Mouse (Mus musculus) ES-E14 (cell line): ENCODE data around the gene Ddx56. TPM values are rescaled to one million over a fixed set of nuclear protein-coding genes. Genes with fewer than 3 reads are reported as not detected.
A peak's percentile ranks its signal among the peaks of the same experiment; 100 is the strongest.

Experiments
- DNase-seq: peaks from one replicate; pipeline ENCODE4 v3.0.0-alpha.2; 2013; ENCODE audit warnings: low read depth, low spot score
- H3K27ac ChIP-seq: 2 replicates; pipeline ENCODE4 v1.5.1; 2012; ENCODE audit warnings: low read depth, mild to moderate bottlenecking, low read length, moderate library complexity, mixed read lengths; ENCODE audit not compliant: poor library complexity, insufficient read depth, severe bottlenecking
- H3K36me3 ChIP-seq: 2 replicates; pipeline ENCODE4 v1.6.1; 2012; ENCODE audit warnings: mild to moderate bottlenecking, low read length, moderate library complexity, mixed read lengths; ENCODE audit not compliant: control insufficient read depth, poor library complexity, insufficient read depth, severe bottlenecking
- H3K4me1 ChIP-seq, 2 experiments: fragments of 150-350 bp in 1 of 2; sonication (generic) in 1 of 2; 2 replicates each; pipeline ENCODE4 v1.6.1; 2012; ENCODE audit warnings: low read length in 2 of 2, mild to moderate bottlenecking in 1 of 2, mixed read lengths in 1 of 2; ENCODE audit not compliant: control insufficient read depth in 2 of 2, insufficient read depth in 2 of 2, poor library complexity in 1 of 2
- H3K4me3 ChIP-seq, 2 experiments: fragments of 150-350 bp in 1 of 2; sonication (generic) in 1 of 2; 2 replicates each; pipeline ENCODE4 v1.5.1; 2012; ENCODE audit warnings: low read length in 2 of 2, low read depth in 1 of 2, mild to moderate bottlenecking in 1 of 2, mixed read lengths in 1 of 2; ENCODE audit not compliant: insufficient read depth in 1 of 2, poor library complexity in 1 of 2, severe bottlenecking in 1 of 2
- H3K9ac ChIP-seq: 2 replicates; pipeline ENCODE4 v1.6.1; 2012; ENCODE audit warnings: low read depth, mild to moderate bottlenecking, low read length, mixed read lengths; ENCODE audit not compliant: poor library complexity, insufficient read depth, severe bottlenecking
- H3K9me3 ChIP-seq: fragments of 150-350 bp; sonication (generic); 2 replicates; pipeline ENCODE4 v1.6.1; 2012; ENCODE audit warnings: low read depth, mild to moderate bottlenecking, low read length; ENCODE audit not compliant: control insufficient read depth, insufficient read depth
- CHD2 ChIP-seq: IDR thresholded peaks from 2 replicates; pipeline ENCODE4 v1.6.1; 2014; ENCODE audit warnings: mild to moderate bottlenecking, low read depth, low read length, inconsistent platforms
- HCFC1 ChIP-seq: IDR thresholded peaks from 2 replicates; pipeline ENCODE4 v1.6.1; 2012; ENCODE audit warnings: low read length, inconsistent platforms, borderline replicate concordance; ENCODE audit not compliant: insufficient read depth
- MAFK ChIP-seq: IDR thresholded peaks from 2 replicates; pipeline ENCODE4 v1.6.1; 2014; ENCODE audit warnings: mild to moderate bottlenecking, low read depth, low read length, inconsistent platforms; ENCODE audit not compliant: insufficient read depth
- ZC3H11A ChIP-seq: IDR thresholded peaks from 2 replicates; pipeline ENCODE4 v1.6.1; 2012; ENCODE audit warnings: low read depth, mild to moderate bottlenecking, inconsistent platforms, low read length, borderline replicate concordance
- ZNF384 ChIP-seq: IDR thresholded peaks from 2 replicates; pipeline ENCODE4 v1.6.1; 2012; ENCODE audit warnings: low read depth, low read length, inconsistent platforms
- in situ Hi-C, 2 experiments: fragments of 600-800 bp; cut with MboI; formaldehyde crosslinking; loops; one replicate each; pipeline ENCODE4 v1.15.1; 2025; ENCODE audit warnings: low sequenced_read_pairs in 2 of 2, inconsistent platforms in 1 of 2; ENCODE audit not compliant: unreplicated experiment in 2 of 2
- total RNA-seq: library from RNA; depleted of rRNA; stranded (reverse); fragments of 300-350 nt; gene quantifications from 2 replicates; pipeline ENCODE4 v1.2.3, GENCODE M21; 2012

Gene Ddx56
- total RNA-seq, 1 experiment = 170 TPM

GRCm38 (mm10) chr11:6233025-6233424 lies 34.5 kb downstream of the Ddx56 start:
- no peak overlapping the region for H3K27ac ChIP-seq
- no peak overlapping the region for H3K9ac ChIP-seq
- no peaks in the 10 kb centered on the region for H3K36me3 ChIP-seq
- no peak for DNase-seq
- no peak for TF ChIP-seq ZC3H11A
- no peak for TF ChIP-seq ZNF384
- no peak for TF ChIP-seq HCFC1
- no peak for TF ChIP-seq CHD2
- no peak for TF ChIP-seq MAFK
- in situ Hi-C loops = no loop called here
- H3K9me3 ChIP-seq = no peaks in the 10 kb centered on the region
- H3K4me3 ChIP-seq = no peak overlapping the region
- H3K4me1 ChIP-seq = no peaks in the 10 kb centered on the region

GRCm38 (mm10) chr11:6230012-6230411 lies 37.6 kb downstream of the Ddx56 start, which contains the start of gene Npc1l1:
TSS of gene Npc1l1 (minus strand) at chr11:6230143.
- no peak for DNase-seq
- Histone ChIP-seq H3K9ac (no peak within 1 kb of the TSS), H3K4me3 (no peak within 1 kb of the TSS), H3K36me3 (no peaks in the 10 kb centered on the region), H3K27ac (no peak within 1 kb of the TSS), H3K4me1 (0 out of 4 replicates have a peak, but pooled peaks cover 0 to 2% of the 10 kb centered on the region in 2 experiments), H3K9me3 (no peaks in the 10 kb centered on the region)
- TF ChIP-seq HCFC1 = no peak
- no peak for TF ChIP-seq CHD2
- TF ChIP-seq ZC3H11A = no peak
- TF ChIP-seq ZNF384 = no peak
- no peak for TF ChIP-seq MAFK
- in situ Hi-C loops = no loop called here

GRCm38 (mm10) chr11:6224541-6225229 lies 42.9 kb downstream of the Ddx56 start:
- DNase-seq = no peak
- in situ Hi-C loops = no loop called here
- TF ChIP-seq ZNF384 (no peak), HCFC1 (no peak), ZC3H11A (no peak), MAFK (no peak), CHD2 (no peak)
- peaks cover 0 to 4% of the 10 kb centered on the region in 2 experiments; a peak in 1 of 4 replicates for H3K4me1 ChIP-seq
- H3K4me3 ChIP-seq = no peak overlapping the region
- no peaks in the 10 kb centered on the region for H3K9me3 ChIP-seq
- no peak overlapping the region for H3K27ac ChIP-seq
- no peaks in the 10 kb centered on the region for H3K36me3 ChIP-seq
- no peak overlapping the region for H3K9ac ChIP-seq

GRCm38 (mm10) chr11:6222187-6222586 lies 45.4 kb downstream of the Ddx56 start:
- H3K36me3 ChIP-seq = no peaks in the 10 kb centered on the region
- no peaks in the 10 kb centered on the region for H3K9me3 ChIP-seq
- DNase-seq = no peak
- 0 out of 2 replicates have a peak, but pooled peaks have one; percentile 10 for TF ChIP-seq ZC3H11A
- no peak for TF ChIP-seq HCFC1
- TF ChIP-seq ZNF384 = no peak
- no peak for TF ChIP-seq CHD2
- TF ChIP-seq MAFK = no peak
- no peak overlapping the region for H3K27ac ChIP-seq
- in situ Hi-C loops = no loop called here
- no peak overlapping the region for H3K4me3 ChIP-seq
- H3K9ac ChIP-seq = no peak overlapping the region
- peaks cover 0 to 4% of the 10 kb centered on the region in 2 experiments; a peak in 1 of 4 replicates for H3K4me1 ChIP-seq
